Mouse (Mus musculus) left cerebral cortex, postnatal 36 days (tissue): ENCODE results near the gene C130050O18Rik. TPM values are rescaled to one million over a fixed set of nuclear protein-coding genes. Genes with fewer than 3 reads are reported as not detected.

Experiments
- DNase-seq, 2 experiments: peaks; one replicate each; pipeline ENCODE4 v3.0.0; 2021 to 2022; ENCODE audit warnings: low spot score in 2 of 2, mixed read lengths in 1 of 2
- intact Hi-C: fragments of 180-260 bp; cut with DNase I; formaldehyde crosslinking; loops from one replicate; pipeline ENCODE4 v1.15.1; 2025
- total RNA-seq, 2 experiments: library from RNA; stranded (reverse); gene quantifications; 2 replicates each; pipeline ENCODE4 v1.2.3; 2021

The C130050O18Rik gene
- total RNA-seq, 2 experiments from 2014 or later = 0.27 TPM; not detected in 1

- intact Hi-C loops = loop anchor here (5.0 kb wide), 1 partner anchor 45 kb away; the partner anchor contains the start of gene 3110082I17Rik
- DNase-seq = no peak
These were observed 11.9 kb downstream of the C130050O18Rik start for GRCm38 (mm10) chr5:139416942-139417341.

GRCm38 (mm10) chr5:139417480-139417879 lies 12.4 kb downstream of the C130050O18Rik start:
- no peak for DNase-seq

DNA sequence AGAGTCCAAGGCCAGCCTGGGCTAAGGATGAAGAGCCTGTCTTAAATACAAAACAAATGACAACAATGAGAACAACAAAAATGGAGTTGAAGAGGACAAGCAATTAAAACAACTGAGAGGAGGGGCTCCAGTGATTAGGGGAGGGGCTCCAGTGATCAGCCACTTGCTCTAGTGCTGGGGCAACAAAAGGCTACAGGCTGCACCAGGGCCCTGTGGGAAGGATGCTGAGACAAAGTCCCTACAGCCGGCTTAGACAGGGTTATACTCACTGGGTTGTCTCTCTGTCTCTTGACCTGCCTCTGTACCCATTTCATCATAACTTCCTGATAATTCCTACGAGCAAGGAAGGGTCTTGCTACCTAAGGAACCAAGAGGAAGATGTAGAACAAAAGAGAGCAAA lies 13.0 kb downstream of the C130050O18Rik start:
- no peak for DNase-seq
- intact Hi-C loops = loop anchor here (5.0 kb wide), 1 partner anchor 44 kb away; the partner anchor contains the start of gene 3110082I17Rik

More at GRCm38 (mm10) chr5:139417480-139417879, 12.4 kb downstream of the C130050O18Rik start:
- intact Hi-C loops = loop anchor here (5.0 kb wide), 1 partner anchor 45 kb away; the partner anchor contains the start of gene 3110082I17Rik

GRCm38 (mm10) chr5:139418633-139419032 lies 13.6 kb downstream of the C130050O18Rik start:
- intact Hi-C loops = loop anchor here (5.0 kb wide), 1 partner anchor 44 kb away; the partner anchor contains the start of gene 3110082I17Rik
- DNase-seq = no peak

DNA sequence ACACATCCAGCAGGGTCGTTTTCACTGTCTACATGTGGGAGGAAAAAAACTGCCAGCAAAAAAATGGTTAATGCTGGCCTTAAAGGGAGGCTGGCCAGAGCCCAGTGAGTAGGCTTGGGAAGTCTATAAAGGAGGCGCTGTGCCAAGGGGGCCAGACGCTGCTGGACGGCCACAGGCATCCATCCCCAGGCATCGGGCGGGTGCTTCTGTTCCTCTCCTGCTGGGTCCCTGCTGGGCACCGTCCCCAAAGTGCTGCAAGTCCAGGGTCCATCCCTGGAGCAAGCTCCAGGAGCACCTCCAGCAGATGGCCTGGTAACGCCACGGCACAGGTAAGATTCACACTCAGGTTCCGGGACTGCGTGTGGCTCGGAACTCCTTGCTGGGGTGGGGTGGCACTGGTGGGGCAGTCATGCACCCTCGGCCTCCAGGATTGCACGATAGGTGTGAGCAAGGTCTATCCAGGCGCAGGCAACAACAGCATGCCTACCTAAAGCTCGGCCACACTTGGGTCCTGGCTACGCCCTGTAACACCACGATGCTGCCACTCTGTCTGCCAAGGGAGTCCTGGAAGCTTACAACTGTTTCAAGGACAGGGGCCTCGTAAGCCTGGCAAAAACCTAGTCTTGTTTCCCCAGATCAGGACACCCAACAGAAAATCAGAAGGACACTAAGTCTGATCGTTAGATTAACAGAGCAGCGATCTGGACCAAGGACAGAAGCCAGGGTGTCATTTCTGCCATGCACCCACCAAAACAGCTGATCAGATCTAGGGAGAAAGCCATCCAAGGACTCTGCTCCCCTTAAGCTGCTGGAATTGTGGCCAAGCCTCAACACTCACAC lies 18.2 kb downstream of the C130050O18Rik start, which contains the start of gene Gper1:
Gene Gper1, plus strand, starts transcription at position 126 of the 840 bp plus-strand sequence.
- no peak for DNase-seq
- intact Hi-C loops = no loop called here

DNA sequence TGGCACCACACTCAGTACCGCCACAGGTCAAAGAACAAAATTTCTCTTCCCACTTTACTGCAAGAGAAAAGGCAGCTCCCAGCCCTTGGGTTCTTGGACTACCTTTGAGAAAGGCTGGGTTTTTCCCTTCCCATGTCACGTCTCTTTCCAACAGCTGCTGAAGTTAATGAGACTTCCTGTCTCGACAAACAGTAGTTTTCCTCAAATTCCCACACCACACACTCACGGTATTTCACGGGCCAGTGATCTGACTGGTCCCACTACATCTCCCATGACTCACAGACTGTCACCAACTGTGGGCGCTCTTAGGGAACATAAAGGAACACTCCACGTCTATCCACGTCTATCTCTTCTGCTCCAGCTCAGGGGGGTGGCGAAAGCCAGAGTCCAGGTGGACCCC lies 20.1 kb downstream of the C130050O18Rik start:
- intact Hi-C loops = no loop called here
- DNase-seq = no peak

DNA sequence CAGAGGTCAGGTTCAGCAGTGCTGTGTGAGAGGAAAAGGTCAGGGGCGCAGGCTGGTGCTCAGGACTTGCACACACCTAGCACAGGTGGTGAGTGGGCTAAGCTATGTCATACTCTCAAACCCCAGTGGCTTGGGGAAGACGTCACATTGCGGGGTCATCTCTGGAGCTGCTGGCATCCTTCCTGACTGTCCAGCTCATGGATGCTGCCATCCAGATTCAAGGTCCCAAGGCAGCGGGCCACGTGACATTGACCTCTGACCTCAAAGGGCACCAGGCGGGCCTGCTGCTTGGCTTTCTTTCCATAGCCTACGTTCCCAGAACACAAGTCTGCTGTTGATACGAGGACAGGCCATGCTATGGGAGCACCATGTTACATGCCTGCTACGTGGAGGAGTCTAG lies 21.9 kb downstream of the C130050O18Rik start:
- DNase-seq = no peak

GRCm38 (mm10) chr5:139427989-139428388 lies 22.9 kb downstream of the C130050O18Rik start:
- DNase-seq = no peak
- intact Hi-C loops = no loop called here

More for the DNA sequence above, 21.9 kb downstream of the C130050O18Rik start:
- intact Hi-C loops = no loop called here

DNA sequence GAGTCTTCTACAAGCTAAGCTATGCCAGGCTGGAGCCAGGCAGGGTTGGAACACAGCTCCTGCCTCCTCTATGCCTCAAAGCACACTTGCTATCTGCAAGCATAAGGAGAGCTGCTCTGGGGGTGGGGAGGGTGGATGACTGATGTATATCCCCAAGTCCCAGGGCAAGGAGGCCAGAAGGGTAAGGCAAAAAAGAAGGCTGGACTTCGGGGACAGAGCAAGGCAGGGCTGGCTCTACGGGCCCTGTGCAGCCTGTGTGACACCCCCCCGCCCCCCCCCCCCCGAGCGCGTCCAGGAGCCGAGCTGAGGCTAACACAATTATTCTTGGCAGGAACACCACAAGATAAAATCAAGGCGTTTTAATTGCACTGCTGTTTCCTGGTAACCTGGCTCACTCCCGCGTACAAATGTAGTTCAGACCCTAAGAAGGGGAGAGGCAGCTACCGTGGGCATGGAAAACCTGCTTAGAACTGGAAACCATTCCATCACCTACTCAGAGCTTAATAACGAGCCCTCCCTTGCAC lies 24.8 kb downstream of the C130050O18Rik start:
- no peak for DNase-seq
- intact Hi-C loops = no loop called here

DNA sequence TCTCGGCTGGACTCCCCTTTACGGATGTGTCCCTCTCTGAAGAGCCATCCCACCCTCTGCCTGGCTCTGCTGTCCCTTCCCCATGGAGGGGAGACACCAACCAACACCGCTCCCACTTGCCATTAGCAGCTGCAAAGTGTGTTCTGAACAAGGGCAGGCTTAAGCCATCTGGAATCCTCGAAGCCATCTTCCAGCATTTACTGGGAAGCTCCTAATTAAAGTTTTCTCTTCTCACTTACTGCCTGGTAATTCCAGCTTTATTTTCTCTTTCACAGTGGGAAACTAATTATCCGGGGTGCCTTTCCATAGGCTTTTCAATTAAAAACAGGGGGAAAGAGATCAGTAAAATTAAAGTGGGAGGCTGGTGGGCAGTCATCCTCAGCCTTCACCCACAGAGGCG lies 27.3 kb downstream of the C130050O18Rik start:
- intact Hi-C loops = no loop called here
- no peak for DNase-seq

DNA sequence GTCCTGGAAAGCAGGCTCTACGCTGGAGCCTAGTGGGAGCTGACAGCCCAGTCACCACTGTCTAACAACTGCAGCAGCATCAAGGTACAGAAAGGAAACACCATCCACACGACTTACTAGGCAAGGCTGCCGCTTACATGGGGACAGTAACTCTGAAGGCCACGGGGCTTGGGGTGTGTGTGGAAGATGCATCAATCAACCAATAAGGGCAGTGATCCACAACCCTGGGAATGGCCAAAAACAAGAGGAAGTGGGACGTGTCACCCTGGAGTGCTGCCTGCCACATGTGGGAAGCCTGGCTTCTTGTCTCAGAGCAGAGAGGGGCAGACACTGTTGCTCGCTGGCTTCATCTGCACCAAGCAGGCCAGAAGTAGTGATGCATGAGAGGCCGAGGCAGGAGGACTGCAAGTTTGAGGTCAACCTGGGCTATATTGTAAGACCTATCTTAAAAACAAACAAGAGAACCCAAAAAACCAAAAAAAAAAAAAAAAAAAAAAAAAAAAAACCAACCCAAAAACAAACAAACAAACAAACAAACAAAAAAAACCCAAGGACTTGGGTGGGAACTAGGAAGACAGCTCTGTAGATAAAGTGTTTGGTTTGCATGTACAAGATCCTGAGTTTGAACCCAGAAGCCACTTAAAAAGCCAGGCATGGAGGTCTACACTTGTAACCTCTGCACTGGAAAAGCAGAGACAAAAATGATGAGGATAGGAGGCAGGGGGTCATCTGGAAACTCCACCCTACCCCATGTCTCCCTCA lies 27.8 kb downstream of the C130050O18Rik start:
- DNase-seq = no peak
- intact Hi-C loops = no loop called here

DNA sequence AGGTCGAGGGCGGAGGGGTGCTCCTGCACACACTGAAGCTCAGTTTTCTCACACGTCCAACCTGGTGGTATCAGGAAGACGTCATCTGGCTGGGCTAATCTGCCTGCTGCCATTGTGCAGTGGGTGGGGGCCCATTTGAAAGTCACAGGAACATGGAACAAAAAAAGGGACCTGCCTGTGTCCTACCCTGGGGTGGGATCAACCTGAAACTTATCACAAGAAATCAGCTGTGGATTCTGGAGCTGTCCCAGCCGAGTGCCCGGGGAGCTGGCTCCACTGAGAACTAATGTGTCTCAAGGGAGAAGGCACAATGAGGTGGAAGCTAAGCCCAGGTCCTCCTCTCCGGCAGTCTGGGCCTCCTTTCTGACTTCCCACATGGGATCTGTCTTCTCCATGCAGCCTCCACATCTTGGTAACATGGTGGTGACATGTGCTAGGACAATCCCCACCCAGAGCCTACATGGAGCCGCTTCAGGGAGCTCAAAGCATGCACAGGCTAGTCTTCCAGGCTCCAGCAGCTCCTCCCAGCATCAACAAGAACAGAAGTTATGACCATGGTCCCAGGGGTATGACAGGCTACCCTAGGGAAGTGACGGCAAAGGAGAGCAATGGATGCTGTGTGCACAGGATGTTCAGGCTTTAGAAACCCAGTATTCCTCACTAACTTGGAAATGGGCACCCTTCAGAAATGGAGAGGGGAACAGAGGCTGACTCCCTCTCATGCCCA lies 28.9 kb downstream of the C130050O18Rik start:
- DNase-seq = no peak
- intact Hi-C loops = no loop called here

GRCm38 (mm10) chr5:139434940-139435339 lies 29.9 kb downstream of the C130050O18Rik start:
- peak; percentile 78 to 79 for DNase-seq
- intact Hi-C loops = no loop called here

GRCm38 (mm10) chr5:139437769-139438168 lies 32.7 kb downstream of the C130050O18Rik start:
- intact Hi-C loops = no loop called here
- DNase-seq = no peak

DNA sequence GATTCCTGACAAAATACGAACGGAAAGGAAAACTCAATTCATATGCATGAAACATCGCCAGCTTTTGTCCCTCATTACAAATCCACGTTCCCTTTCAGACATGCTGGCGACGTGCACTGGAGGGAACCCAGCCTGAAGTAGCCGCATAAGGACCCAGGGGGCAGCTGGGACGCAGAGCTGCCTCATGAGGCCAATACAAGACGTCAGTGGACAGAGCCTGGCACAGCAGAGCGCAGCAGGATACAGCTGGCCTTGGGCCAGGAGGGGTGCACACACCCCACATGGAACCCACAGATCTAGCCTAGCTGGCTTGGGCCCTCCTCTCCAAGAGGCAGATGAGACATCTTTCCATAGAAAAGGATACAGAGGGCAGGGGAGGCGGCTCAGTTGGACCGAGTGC lies 33.4 kb downstream of the C130050O18Rik start:
- DNase-seq = no peak
- intact Hi-C loops = no loop called here

- no peak for DNase-seq
- intact Hi-C loops = no loop called here
These were observed 35.4 kb downstream of the C130050O18Rik start for GRCm38 (mm10) chr5:139440451-139440850.

- DNase-seq = no peak
- intact Hi-C loops = no loop called here
These were observed 36.0 kb downstream of the C130050O18Rik start for GRCm38 (mm10) chr5:139440926-139441725.

DNA sequence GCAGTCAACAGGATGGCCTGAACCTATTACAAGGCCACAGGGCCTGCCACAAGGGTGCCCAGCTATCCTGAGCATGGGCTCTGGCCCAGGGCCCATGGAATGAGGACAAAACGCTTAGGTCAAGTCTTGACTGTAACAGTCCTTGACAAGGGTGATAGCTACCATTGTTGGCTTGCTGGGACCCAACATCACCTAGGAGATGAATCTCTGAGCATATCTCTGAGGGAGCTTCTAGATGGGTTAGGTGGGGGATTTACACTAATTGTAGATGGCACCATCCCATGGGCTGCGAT lies 36.6 kb downstream of the C130050O18Rik start:
- DNase-seq = no peak
- intact Hi-C loops = no loop called here

DNA sequence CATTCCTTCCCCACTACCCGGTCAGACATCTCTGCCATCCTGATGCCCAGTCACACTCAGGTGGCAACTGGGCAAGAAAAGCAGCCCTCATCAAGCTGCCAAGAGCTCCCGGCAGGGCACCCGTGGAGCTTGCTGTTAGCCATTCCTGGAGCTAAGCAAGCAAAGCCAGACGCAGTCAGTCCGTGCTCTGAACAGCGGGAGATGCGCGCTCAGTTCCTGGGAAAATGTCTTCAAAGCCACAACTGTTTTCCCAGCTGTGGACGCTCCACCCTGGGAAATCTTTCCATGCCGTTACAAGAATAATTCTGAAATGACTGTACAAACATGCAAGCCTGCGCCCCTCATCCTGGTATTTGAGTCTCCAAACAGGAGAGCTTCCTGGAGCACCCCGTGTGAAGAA lies 37.3 kb downstream of the C130050O18Rik start:
- intact Hi-C loops = no loop called here
- DNase-seq = no peak
